Mouse (Mus musculus) C2C12 (cell line): ENCODE measurements around the gene Cald1.

Experiments
- CEBPB ChIP-seq: IDR thresholded peaks from one replicate; pipeline ENCODE4 v1.6.1; 2011; ENCODE audit warnings: low read depth, mild to moderate bottlenecking, control low read depth, moderate library complexity
- CTCF ChIP-seq: IDR thresholded peaks from one replicate; pipeline ENCODE4 v1.5.1; 2011; ENCODE audit not compliant: control insufficient read depth, insufficient read depth, insufficient read length
- FOSL1 ChIP-seq: IDR thresholded peaks from one replicate; pipeline ENCODE4 v1.8.0; 2011; ENCODE audit warnings: mild to moderate bottlenecking, low read length; ENCODE audit not compliant: poor library complexity, insufficient read depth, severe bottlenecking
- MAX ChIP-seq: IDR thresholded peaks from one replicate; pipeline ENCODE4 v1.6.1; 2011; ENCODE audit warnings: mild to moderate bottlenecking, control low read depth
- MYOD1 ChIP-seq: IDR thresholded peaks from one replicate; pipeline ENCODE4 v1.6.1; 2011; ENCODE audit warnings: low read depth; ENCODE audit not compliant: control insufficient read depth, insufficient read length
- MYOG ChIP-seq: IDR thresholded peaks from one replicate; pipeline ENCODE4 v1.6.1; 2011; ENCODE audit not compliant: control insufficient read depth, insufficient read length; ENCODE audit errors: extremely low read depth
- USF1 ChIP-seq: IDR thresholded peaks from one replicate; pipeline ENCODE4 v1.6.1; 2011; ENCODE audit warnings: low read depth, mild to moderate bottlenecking, control low read depth, moderate library complexity

DNA sequence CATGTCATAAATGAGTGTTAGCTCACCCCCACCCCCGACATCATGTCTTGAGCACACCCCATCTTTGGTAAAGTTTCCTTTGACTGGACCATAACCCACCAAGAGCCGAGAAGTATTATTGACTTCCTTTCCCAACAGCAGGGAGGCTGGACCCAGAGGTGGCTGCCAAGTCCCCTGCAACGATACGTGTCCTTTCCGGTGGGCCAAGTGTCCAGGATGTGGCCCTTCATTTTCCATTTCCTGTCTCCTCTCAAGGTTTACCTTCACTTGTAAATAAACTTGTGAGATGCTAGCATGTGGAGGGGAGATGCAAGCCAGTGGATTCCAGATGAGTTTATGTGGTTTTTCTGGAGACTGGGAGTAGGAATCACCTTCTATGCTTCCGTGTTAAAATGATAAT, 132.7 kb downstream of the Cald1 start:
- no peak for TF ChIP-seq CTCF
- no peak for TF ChIP-seq USF1
- no peak for TF ChIP-seq MYOD1
- no peak for TF ChIP-seq MYOG
- no peak for TF ChIP-seq CEBPB
- no peak for TF ChIP-seq MAX
- no peak for TF ChIP-seq FOSL1
